Mouse (Mus musculus): ENCODE measurements around the gene Klk1b8. TPM values are rescaled to one million over a fixed set of nuclear protein-coding genes. Genes with fewer than 3 reads are reported as not detected.

Gene Klk1b8
- total and polyA plus RNA-seq, 2 experiments = not detected

DNA sequence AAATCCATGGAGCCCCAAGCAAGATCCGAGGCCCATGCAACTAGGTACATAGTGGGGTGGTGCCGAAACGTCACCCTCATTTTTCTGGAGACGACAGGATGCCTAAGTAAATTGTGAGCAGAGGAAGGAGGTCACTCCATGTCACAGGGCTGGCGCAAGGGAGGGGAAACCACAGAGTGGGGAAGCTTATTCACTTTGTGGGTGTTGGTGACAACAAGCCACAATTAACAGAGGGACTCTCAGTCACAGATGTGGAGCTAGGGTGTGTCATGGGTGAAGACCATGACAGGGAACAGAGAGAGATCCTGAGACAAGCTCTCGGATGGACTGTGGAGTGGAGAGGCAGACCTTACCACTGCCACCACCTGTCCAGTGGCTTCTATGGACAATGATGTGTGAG is 29.4 kb upstream of the Klk1b8 start:
- TF ChIP-seq POLR2A (IDR thresholded peaks at IDR 0.05; ENCODE audit: extremely low read depth, insufficient read depth, low read length) (no peak), CTCF (IDR thresholded peaks at IDR 0.05; ENCODE audit: low read depth, low read length) (no peak)
- Histone ChIP-seq H3K36me3 (ENCODE audit: control insufficient read depth, insufficient read depth, low read length) (no peaks in the 10 kb centered on the region), H3K4me3 (ENCODE audit: insufficient read depth, low read depth, low read length) (no peak overlapping the region), H3K4me1 (ENCODE audit: control insufficient read depth, insufficient read depth, low read length) (no peaks in the 10 kb centered on the region), H3K27ac (replicated peaks; ENCODE audit: insufficient read depth, low read depth, low read length) (no peak overlapping the region), H3K27me3 (ENCODE audit: control insufficient read depth, insufficient read depth, low read length) (no peaks in the 10 kb centered on the region), H3K79me2 (ENCODE audit: control insufficient read depth, insufficient read depth, low read length) (no peaks in the 10 kb centered on the region), H3K9ac (ENCODE audit: low read depth, low read length) (no peak overlapping the region)
- DNase-seq (ENCODE audit: extremely low read depth, low read depth, low spot score) = peak; percentile 9
- WGBS = 64% methylated on average over 6 of the region's 6 CpGs

DNA sequence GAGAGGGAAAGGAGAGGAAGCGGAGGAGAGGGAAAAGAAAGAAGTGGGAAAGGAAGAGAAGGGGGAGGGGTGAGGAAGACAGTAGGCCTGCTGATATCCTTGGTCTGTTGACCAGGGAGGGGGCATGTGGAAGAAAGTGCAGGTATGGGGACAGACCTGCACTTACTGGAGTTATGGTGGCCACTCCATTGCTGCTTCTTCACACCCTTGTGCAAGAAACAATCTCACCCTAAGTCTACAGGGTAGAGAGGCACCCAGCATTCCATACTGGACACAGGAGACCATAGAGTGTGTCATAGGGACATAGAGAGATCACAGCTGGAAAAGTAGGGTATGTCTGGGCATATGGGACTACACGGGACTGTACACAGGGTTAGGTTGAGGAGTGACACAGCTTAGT is 28.5 kb upstream of the Klk1b8 start:
- Histone ChIP-seq H3K4me1 (ENCODE audit: control insufficient read depth, insufficient read depth, low read length) (no peaks in the 10 kb centered on the region), H3K27ac (replicated peaks; ENCODE audit: insufficient read depth, low read depth, low read length) (no peak overlapping the region), H3K9ac (ENCODE audit: low read depth, low read length) (no peak overlapping the region), H3K4me3 (ENCODE audit: insufficient read depth, low read depth, low read length) (no peak overlapping the region), H3K27me3 (ENCODE audit: control insufficient read depth, insufficient read depth, low read length) (no peaks in the 10 kb centered on the region), H3K36me3 (ENCODE audit: control insufficient read depth, insufficient read depth, low read length) (no peaks in the 10 kb centered on the region), H3K79me2 (ENCODE audit: control insufficient read depth, insufficient read depth, low read length) (no peaks in the 10 kb centered on the region)
- no peak for TF ChIP-seq CTCF (IDR thresholded peaks at IDR 0.05; ENCODE audit: low read depth, low read length)
- no peak for TF ChIP-seq POLR2A (IDR thresholded peaks at IDR 0.05; ENCODE audit: extremely low read depth, insufficient read depth, low read length)
- 71% methylated on average over 2 of the region's 2 CpGs for whole genome bisulfite sequencing
- no peak for DNase-seq (ENCODE audit: extremely low read depth, low read depth, low spot score)

GRCm38 (mm10) chr7:43925985-43926384 is 24.5 kb upstream of the Klk1b8 start:
- H3K27ac ChIP-seq (replicated peaks; ENCODE audit: insufficient read depth, low read depth, low read length) = no peak overlapping the region
- WGBS = 68% methylated on average over 5 of the region's 5 CpGs
- H3K36me3 ChIP-seq (ENCODE audit: control insufficient read depth, insufficient read depth, low read length) = no peaks in the 10 kb centered on the region
- DNase-seq (ENCODE audit: extremely low read depth, low read depth, low spot score) = peak; percentile 4
- no peaks in the 10 kb centered on the region for H3K79me2 ChIP-seq (ENCODE audit: control insufficient read depth, insufficient read depth, low read length)
- no peaks in the 10 kb centered on the region for H3K4me1 ChIP-seq (ENCODE audit: control insufficient read depth, insufficient read depth, low read length)
- no peak overlapping the region for H3K4me3 ChIP-seq (ENCODE audit: insufficient read depth, low read depth, low read length)
- H3K9ac ChIP-seq (ENCODE audit: low read depth, low read length) = no peak overlapping the region
- TF ChIP-seq POLR2A (IDR thresholded peaks at IDR 0.05; ENCODE audit: extremely low read depth, insufficient read depth, low read length) = no peak
- peak; percentile 13; the same call in 1 of the 2 replicates for TF ChIP-seq CTCF (IDR thresholded peaks at IDR 0.05; ENCODE audit: low read depth, low read length)
- H3K27me3 ChIP-seq (ENCODE audit: control insufficient read depth, insufficient read depth, low read length) = no peaks in the 10 kb centered on the region

GRCm38 (mm10) chr7:43928521-43928920 is 21.9 kb upstream of the Klk1b8 start:
- WGBS = 49% methylated on average over 4 of the region's 4 CpGs
- H3K4me1 ChIP-seq (ENCODE audit: control insufficient read depth, insufficient read depth, low read length) = no peaks in the 10 kb centered on the region
- no peak overlapping the region for H3K9ac ChIP-seq (ENCODE audit: low read depth, low read length)
- no peak overlapping the region for H3K4me3 ChIP-seq (ENCODE audit: insufficient read depth, low read depth, low read length)
- TF ChIP-seq CTCF (IDR thresholded peaks at IDR 0.05; ENCODE audit: low read depth, low read length) = peak; percentile 60
- no peak for TF ChIP-seq POLR2A (IDR thresholded peaks at IDR 0.05; ENCODE audit: extremely low read depth, insufficient read depth, low read length)
- no peaks in the 10 kb centered on the region for H3K36me3 ChIP-seq (ENCODE audit: control insufficient read depth, insufficient read depth, low read length)
- H3K27me3 ChIP-seq (ENCODE audit: control insufficient read depth, insufficient read depth, low read length) = no peaks in the 10 kb centered on the region
- DNase-seq (ENCODE audit: extremely low read depth, low read depth, low spot score) = peak; percentile 5
- H3K27ac ChIP-seq (replicated peaks; ENCODE audit: insufficient read depth, low read depth, low read length) = no peak overlapping the region
- no peaks in the 10 kb centered on the region for H3K79me2 ChIP-seq (ENCODE audit: control insufficient read depth, insufficient read depth, low read length)

- no peak for DNase-seq (ENCODE audit: extremely low read depth, low read depth, low spot score)
Measured at GRCm38 (mm10) chr7:43932337-43932736, 18.1 kb upstream of the Klk1b8 start.

GRCm38 (mm10) chr7:43933440-43933839 is 17.0 kb upstream of the Klk1b8 start, which contains the start of gene Klk15:
TSS of gene Klk15 (plus strand) at chr7:43933740.
- Histone ChIP-seq H3K79me2 (ENCODE audit: control insufficient read depth, insufficient read depth, low read length) (no peaks in the 10 kb centered on the region), H3K27ac (replicated peaks; ENCODE audit: insufficient read depth, low read depth, low read length) (no peak within 1 kb of the TSS), H3K27me3 (ENCODE audit: control insufficient read depth, insufficient read depth, low read length) (no peaks in the 10 kb centered on the region), H3K4me3 (ENCODE audit: insufficient read depth, low read depth, low read length) (no peak within 1 kb of the TSS), H3K36me3 (ENCODE audit: control insufficient read depth, insufficient read depth, low read length) (no peaks in the 10 kb centered on the region), H3K9ac (ENCODE audit: low read depth, low read length) (no peak within 1 kb of the TSS), H3K4me1 (ENCODE audit: control insufficient read depth, insufficient read depth, low read length) (no peaks in the 10 kb centered on the region)
- WGBS = 89% methylated on average over 3 of the region's 3 CpGs
- DNase-seq (ENCODE audit: extremely low read depth, low read depth, low spot score) = no peak
- no peak for TF ChIP-seq POLR2A (IDR thresholded peaks at IDR 0.05; ENCODE audit: extremely low read depth, insufficient read depth, low read length)
- no peak for TF ChIP-seq CTCF (IDR thresholded peaks at IDR 0.05; ENCODE audit: low read depth, low read length)

More at GRCm38 (mm10) chr7:43932337-43932736, 18.1 kb upstream of the Klk1b8 start:
- Histone ChIP-seq H3K36me3 (ENCODE audit: control insufficient read depth, insufficient read depth, low read length) (no peaks in the 10 kb centered on the region), H3K9ac (ENCODE audit: low read depth, low read length) (no peak overlapping the region), H3K4me1 (ENCODE audit: control insufficient read depth, insufficient read depth, low read length) (no peaks in the 10 kb centered on the region), H3K4me3 (ENCODE audit: insufficient read depth, low read depth, low read length) (no peak overlapping the region), H3K27ac (replicated peaks; ENCODE audit: insufficient read depth, low read depth, low read length) (no peak overlapping the region), H3K27me3 (ENCODE audit: control insufficient read depth, insufficient read depth, low read length) (no peaks in the 10 kb centered on the region), H3K79me2 (ENCODE audit: control insufficient read depth, insufficient read depth, low read length) (no peaks in the 10 kb centered on the region)
- 44% methylated on average over 4 of the region's 4 CpGs for WGBS
- no peak for TF ChIP-seq CTCF (IDR thresholded peaks at IDR 0.05; ENCODE audit: low read depth, low read length)
- TF ChIP-seq POLR2A (IDR thresholded peaks at IDR 0.05; ENCODE audit: extremely low read depth, insufficient read depth, low read length) = no peak

Measured in liver, adult 2 months (tissue).